Mouse (Mus musculus) kidney, postnatal 25 days (tissue): ENCODE results near the gene Focad.
A peak's percentile ranks its signal among the peaks of the same experiment; 100 is the strongest.

Experiments
- DNase-seq, 2 experiments: peaks; one replicate each; pipeline ENCODE4 v3.0.0; 2021; ENCODE audit warnings: mixed read lengths in 2 of 2

Focad gene

GRCm38 (mm10) chr4:88406887-88407696, 312.7 kb downstream of the Focad start:
- DNase-seq = no peak

DNA sequence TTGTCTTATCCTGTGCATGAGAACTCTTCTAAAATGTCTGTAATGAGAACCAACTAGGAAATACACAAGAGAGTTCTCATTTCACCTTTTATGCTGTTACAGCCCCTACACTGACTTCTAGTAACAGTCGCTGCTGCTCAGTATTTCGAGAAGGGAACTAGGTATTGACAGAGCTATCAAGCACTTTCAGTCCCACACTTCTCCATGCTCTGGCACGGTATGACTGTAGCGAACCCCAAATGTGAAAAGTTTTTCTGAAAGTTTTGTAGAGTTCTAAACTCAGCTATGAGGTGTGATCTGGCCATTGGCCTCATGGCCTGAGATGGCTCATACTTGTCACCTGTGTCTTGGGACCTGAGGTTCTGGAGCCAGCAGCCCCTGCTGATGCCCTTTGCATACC, 314.9 kb downstream of the Focad start:
- no peak for DNase-seq

- no peak for DNase-seq
These were observed 317.9 kb downstream of the Focad start for GRCm38 (mm10) chr4:88412331-88412730.

DNA sequence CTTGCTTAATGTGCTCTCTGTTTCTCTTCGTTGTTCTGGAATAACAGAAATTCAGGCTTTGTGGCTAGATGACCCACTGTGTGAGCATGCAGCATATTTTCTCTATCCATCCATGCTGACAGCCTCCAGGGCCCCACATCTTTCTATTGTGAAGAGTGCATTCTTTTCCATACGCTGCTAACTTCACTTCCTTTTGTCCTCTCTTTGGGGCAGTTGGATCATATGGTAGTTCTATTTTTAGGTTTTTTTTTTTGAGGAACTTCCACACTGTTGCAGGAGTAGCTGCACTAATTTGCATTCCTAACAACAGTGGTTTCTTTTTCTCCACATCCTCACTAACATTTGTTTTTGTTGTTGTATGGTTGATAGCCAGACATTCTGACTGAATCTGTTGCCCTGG, 320.6 kb downstream of the Focad start:
- no peak for DNase-seq

GRCm38 (mm10) chr4:88419378-88419777, 324.9 kb downstream of the Focad start:
- no peak for DNase-seq

GRCm38 (mm10) chr4:88424563-88424962, 330.1 kb downstream of the Focad start:
- no peak for DNase-seq

- no peak for DNase-seq
These were observed 333.3 kb downstream of the Focad start for GRCm38 (mm10) chr4:88427630-88428239.

DNA sequence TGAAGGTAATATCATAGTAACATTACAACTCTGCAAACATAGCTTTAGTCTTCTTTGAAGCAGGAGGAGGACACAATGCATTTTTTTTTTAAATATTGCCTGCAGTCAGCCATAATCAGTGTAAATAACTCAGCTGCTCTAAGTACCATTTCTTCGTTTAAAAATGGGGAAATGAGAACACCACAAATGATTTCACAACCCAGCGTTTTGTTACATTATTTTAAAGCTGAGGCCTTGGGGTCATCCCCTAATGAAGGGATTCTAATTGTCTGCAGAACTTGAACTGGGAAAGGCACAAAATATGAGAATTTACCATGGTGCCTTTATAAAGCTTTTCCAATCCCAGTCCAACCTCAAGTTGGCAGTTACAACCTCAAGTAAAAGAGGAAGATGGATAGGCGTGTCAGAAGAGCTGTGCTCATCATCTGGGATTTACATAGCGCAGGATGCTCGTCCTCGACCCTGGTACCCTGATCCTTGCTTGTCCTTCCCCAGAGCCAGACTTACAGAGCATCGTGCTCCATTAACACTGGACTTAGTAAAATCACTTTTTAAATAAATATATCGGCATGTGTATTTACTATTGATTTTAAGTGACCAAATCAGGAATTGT, 338.1 kb downstream of the Focad start:
- no peak for DNase-seq

GRCm38 (mm10) chr4:88436593-88437165, 342.2 kb downstream of the Focad start:
- DNase-seq = no peak

GRCm38 (mm10) chr4:88437166-88437565, 342.7 kb downstream of the Focad start:
- DNase-seq = no peak

DNA sequence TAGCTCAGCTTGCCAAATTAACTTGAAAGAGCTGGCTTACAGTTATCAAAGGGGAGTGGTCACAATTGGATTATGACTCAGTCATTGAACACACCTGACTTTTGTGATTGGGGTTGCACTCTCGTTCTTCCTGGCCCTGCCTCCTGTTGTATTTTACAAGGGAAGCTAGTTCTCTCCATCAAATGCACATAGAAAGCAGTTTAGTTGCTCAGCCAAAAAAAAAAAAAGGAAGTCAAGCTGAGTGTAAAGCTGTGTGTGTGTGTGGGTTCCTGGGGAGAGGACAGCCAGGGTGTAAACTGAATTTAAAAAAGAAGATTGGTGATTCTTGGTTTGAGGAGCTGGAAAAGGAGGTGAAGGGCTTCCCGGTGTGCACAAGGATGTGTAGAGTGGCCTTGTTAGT, 343.5 kb downstream of the Focad start:
- DNase-seq = no peak

DNA sequence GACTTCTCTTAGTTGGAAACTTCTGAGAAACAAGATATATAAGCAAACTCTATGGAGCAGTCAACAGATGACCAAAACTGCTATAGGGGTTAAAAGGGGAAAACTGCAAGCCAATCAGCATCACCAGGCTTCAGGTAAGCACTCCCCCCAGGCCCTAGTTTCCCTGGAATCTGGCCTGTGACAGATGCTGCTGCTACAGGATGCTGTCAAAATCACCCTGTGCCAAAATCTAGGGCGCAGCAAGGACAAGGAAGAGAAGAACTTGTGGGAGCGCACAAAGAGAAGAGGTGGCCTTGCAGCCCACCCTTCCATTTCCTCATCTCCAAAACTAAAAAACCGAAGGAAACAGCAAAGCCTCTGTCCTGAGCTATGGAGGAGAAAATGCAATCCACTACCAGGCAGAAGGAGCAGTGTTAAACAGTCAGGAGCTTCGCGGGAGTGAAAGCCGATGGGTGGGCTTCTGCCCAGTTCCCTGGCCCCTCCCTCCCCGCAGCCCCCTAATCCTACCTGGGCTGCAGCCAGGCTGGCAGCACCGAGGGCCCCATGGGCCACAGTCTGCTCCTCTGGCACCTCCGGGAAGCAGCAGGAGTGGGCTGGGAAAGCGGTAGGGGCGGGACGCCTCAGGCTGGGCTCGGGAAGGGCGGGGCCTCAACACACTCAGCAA, 344.0 kb downstream of the Focad start, which contains the start of gene Hacd4:
Gene Hacd4, minus strand, starts transcription at position 603 of the 664 bp plus-strand sequence.
- DNase-seq = peak; percentile 83 to 89

DNA sequence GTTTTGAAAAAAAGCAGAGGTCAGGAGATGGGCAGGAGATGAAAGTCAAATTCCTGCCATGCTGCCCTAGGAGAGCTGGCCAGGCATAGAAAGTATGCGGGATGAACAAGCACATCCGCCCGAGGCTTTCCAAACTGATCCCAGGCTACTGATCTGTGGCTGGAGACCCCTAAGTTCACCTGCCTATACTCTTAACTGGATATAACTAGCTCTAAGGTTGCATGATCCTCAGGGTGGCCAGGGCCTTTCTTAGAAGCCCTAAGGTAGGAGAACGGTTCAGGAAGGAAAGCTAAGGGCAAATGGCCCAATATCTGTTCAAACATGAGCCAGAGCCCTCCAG, 344.5 kb downstream of the Focad start:
- DNase-seq = no peak

- peak; percentile 32 to 71 for DNase-seq
These were observed 345.3 kb downstream of the Focad start for GRCm38 (mm10) chr4:88439669-88440123.

DNA sequence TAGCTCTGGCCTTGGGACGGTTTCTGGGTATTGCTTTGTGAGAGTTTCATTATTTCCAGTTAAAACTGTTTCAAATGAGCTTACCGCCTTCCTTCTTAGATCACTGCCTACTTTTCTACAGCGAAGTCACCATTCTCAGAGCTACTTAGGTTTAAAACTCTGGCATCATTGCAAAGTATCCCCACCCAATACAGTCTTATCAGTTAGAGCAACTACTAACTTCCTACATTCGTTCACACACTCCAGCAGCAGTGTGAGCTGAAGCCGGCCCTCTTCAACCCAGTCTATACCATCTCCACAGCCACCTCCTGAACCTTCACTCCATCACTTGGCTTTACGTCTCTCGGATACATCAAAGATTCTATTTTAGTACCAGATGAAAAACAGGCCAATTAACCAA, 346.4 kb downstream of the Focad start:
- no peak for DNase-seq

DNA sequence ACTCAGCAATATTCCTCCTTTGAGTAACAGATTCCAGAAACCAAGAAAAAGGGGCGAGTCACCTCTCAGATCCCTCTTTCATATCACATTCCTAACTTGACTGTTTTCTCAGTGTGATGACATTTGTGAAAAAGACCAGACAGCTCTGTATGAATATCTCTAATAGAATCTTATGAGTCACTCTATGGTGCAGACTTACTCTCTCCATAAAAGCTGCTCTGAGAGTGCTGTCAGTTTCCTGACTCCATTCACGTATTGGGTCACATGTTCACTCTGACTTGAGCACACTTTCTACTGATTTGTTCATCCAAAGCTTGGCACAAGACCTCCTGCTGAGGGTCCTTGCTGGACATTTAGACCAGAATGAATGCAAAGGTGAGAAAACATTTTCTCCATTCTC, 354.5 kb downstream of the Focad start:
- no peak for DNase-seq

DNA sequence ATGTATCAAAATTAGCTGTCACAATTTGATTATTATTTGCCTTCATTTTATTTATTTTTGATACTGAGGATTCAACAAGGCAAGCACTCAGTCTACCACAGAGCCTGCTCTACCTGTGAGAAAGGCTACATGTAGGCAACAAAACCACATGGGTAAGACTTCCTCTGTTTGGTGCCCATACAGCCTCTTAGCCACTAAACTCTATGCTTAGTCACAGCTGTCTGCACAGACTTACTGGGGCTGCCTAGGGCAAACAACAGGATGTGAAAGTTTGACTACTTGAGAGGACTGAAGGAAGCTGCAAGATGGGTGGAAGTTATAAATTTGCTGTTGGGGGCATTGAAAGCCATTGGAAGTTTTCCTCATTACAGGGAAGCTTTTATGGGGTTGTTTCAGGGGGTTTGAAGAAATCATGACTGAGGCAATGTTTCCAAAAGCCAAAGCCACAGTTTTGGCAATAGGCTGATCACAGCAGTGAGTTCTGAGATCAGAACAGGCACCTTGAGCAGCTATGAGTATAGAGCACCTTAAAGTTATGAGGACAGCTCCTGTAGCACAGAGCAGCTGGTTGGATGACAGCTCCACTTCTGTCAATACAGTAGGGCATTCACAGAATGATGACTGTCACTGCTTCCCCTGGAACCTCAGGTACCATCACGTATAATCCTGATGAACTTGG, 355.8 kb downstream of the Focad start:
- no peak for DNase-seq

DNA sequence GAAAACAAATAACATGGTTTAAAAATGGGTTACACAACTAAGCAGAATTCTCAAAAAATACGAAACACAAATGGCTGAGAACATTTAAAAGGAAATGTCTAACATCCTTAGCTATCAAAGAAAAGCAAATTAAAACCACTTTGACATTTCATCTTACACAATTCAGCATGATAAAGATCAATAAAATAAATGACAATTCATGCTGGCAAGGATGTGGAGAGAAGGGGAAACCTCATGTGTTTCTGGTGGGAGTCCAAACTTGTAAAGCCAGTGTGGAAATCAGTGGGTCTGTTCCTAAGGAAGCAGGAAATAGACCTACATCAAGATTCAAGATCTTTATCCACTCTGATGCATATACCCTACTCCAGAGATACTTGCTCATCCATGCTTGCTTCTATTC, 363.7 kb downstream of the Focad start:
- no peak for DNase-seq

- no peak for DNase-seq
These were observed 364.2 kb downstream of the Focad start for GRCm38 (mm10) chr4:88458673-88459072.
